Comparison of ENCODE assay signal across 19 mouse cellular contexts in the genomic region with DNA sequence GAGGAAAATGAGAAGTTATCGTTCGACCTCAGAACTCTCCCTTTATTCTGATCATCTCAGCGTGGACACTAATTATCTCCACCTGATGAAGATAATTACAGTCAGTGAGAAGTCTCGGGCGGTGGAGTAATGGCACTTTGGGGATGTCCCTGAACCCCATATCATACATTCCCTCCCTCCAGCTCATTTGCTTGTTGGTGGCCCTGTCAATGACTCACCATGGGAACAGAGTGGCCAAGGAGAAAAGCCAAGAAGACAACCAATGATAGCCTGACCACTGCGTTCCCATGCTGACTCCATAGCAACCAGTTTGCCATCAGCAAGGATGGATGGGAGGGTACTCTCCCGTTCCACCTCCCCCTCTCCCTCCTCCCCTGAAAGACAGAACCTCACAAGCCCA.
DNase-seq lines count a peak whose midpoint lies in the region; ATAC-seq and TF ChIP-seq lines count a peak whose summit lies in the region.
"Had no signal": no experiment of that assay in that cellular context is flagged by ENCODE, and none has a peak within 500 bp of the region (broad histone marks: within the 10 kb centered on the region; RNA-seq: fewer than 3 reads in every experiment).

No protein-coding gene starts in this region.

- H3K4me1 ChIP-seq in hindbrain, embryonic 12.5 days: peaks cover 6% of the 10 kb centered on the region; the same call in 1 of the 2 replicates
- H3K4me1 ChIP-seq in hindbrain, embryonic 11.5 days (replicated peaks; ENCODE audit: control insufficient read depth, insufficient read depth, low read length): no peaks in the 10 kb centered on the region
- H3K4me1 ChIP-seq in midbrain, postnatal 0 days (ENCODE audit: insufficient read depth, low read length): no peaks in the 10 kb centered on the region
- H3K4me1 ChIP-seq in midbrain, embryonic 15.5 days: no peaks in the 10 kb centered on the region
- H3K4me1 ChIP-seq: forebrain, embryonic 13.5 days; heart, embryonic 13.5 days had no signal

- no peaks in the 10 kb centered on the region for H3K36me3 ChIP-seq in hindbrain, embryonic 12.5 days
- H3K36me3 ChIP-seq in hindbrain, embryonic 11.5 days (ENCODE audit: control insufficient read depth, insufficient read depth, low read length): no peaks in the 10 kb centered on the region
- 0 out of 2 replicates have a peak, but pooled peaks cover 1% of the 10 kb centered on the region for H3K36me3 ChIP-seq in midbrain, postnatal 0 days (ENCODE audit: insufficient read depth, low read length)
- no peaks in the 10 kb centered on the region for H3K36me3 ChIP-seq in midbrain, embryonic 15.5 days (replicated peaks)
- H3K36me3 ChIP-seq: embryonic facial prominence, embryonic 13.5 days; heart, embryonic 13.5 days; hindbrain, embryonic 15.5 days had no signal

- TF ChIP-seq CTCF in midbrain, postnatal 0 days (IDR thresholded peaks at IDR 0.05): no peak

- 69% methylated on average over 7 of the region's 7 CpGs for WGBS in hindbrain, embryonic 12.5 days
- 68% methylated on average over 7 of the region's 7 CpGs for WGBS in hindbrain, embryonic 11.5 days
- 69% methylated on average over 7 of the region's 7 CpGs for WGBS in midbrain, postnatal 0 days
- WGBS in midbrain, embryonic 15.5 days: 70% methylated on average over 7 of the region's 7 CpGs

- no peak for DNase-seq in hindbrain, embryonic 11.5 days (ENCODE audit: low spot score)
- DNase-seq in midbrain, postnatal 0 days (ENCODE audit: low spot score): peak; percentile 17
- DNase-seq in brain, adult 2 months (ENCODE audit: low read depth, low spot score): peak; percentile 34
- DNase-seq in mesoderm, embryonic 11.5 days (ENCODE audit: low read depth, low spot score): peak; percentile 12
- no peak for DNase-seq in adrenal gland, adult 18-20 months (ENCODE audit: low spot score in 2 of 2)
- DNase-seq: adrenal gland, postnatal 10 days; cerebellum, adult 11-12 months; cerebellum, adult 9-10 months; cerebellum, postnatal 25 days; forebrain, postnatal 0 days; gastrocnemius, postnatal 14 days; heart, postnatal 36 days; kidney, adult 11 months had no signal

- H3K9me3 ChIP-seq in hindbrain, embryonic 12.5 days (replicated peaks): no peaks in the 10 kb centered on the region
- no peaks in the 10 kb centered on the region for H3K9me3 ChIP-seq in hindbrain, embryonic 11.5 days (ENCODE audit: control insufficient read depth, low read length)
- no peaks in the 10 kb centered on the region for H3K9me3 ChIP-seq in midbrain, postnatal 0 days (ENCODE audit: low read length)
- H3K9me3 ChIP-seq in midbrain, embryonic 15.5 days: no peaks in the 10 kb centered on the region
- H3K9me3 ChIP-seq: embryonic facial prominence, embryonic 13.5 days; forebrain, embryonic 13.5 days; heart, embryonic 13.5 days; hindbrain, embryonic 15.5 days had no signal

- no peak overlapping the region for H3K27ac ChIP-seq in hindbrain, embryonic 12.5 days
- H3K27ac ChIP-seq in hindbrain, embryonic 11.5 days (ENCODE audit: low read depth, low read length): no peak overlapping the region
- no peak overlapping the region for H3K27ac ChIP-seq in midbrain, postnatal 0 days (ENCODE audit: low read depth, low read length)
- no peak overlapping the region for H3K27ac ChIP-seq in midbrain, embryonic 15.5 days
- H3K27ac ChIP-seq: embryonic facial prominence, embryonic 13.5 days; forebrain, embryonic 13.5 days; heart, embryonic 13.5 days; hindbrain, embryonic 15.5 days had no signal

- no peak overlapping the region for H3K9ac ChIP-seq in hindbrain, embryonic 12.5 days
- H3K9ac ChIP-seq in hindbrain, embryonic 11.5 days (ENCODE audit: low read depth, low read length): no peak overlapping the region
- no peak overlapping the region for H3K9ac ChIP-seq in midbrain, postnatal 0 days (replicated peaks; ENCODE audit: low read length, poor library complexity, severe bottlenecking)
- no peak overlapping the region for H3K9ac ChIP-seq in midbrain, embryonic 15.5 days
- H3K9ac ChIP-seq: embryonic facial prominence, embryonic 13.5 days; forebrain, embryonic 13.5 days; forebrain, postnatal 0 days; heart, embryonic 13.5 days; hindbrain, embryonic 15.5 days had no signal

- peaks cover 3% of the 10 kb centered on the region; the same call in 1 of the 2 replicates for H3K27me3 ChIP-seq in hindbrain, embryonic 12.5 days
- no peaks in the 10 kb centered on the region for H3K27me3 ChIP-seq in hindbrain, embryonic 11.5 days (ENCODE audit: control insufficient read depth, insufficient read depth, low read length)
- H3K27me3 ChIP-seq in midbrain, postnatal 0 days (ENCODE audit: insufficient read depth, low read length): no peaks in the 10 kb centered on the region
- no peaks in the 10 kb centered on the region for H3K27me3 ChIP-seq in midbrain, embryonic 15.5 days (replicated peaks)
- H3K27me3 ChIP-seq: embryonic facial prominence, embryonic 13.5 days; forebrain, embryonic 13.5 days; heart, embryonic 13.5 days; hindbrain, embryonic 15.5 days had no signal

- H3K4me2 ChIP-seq in hindbrain, embryonic 12.5 days (replicated peaks): no peak overlapping the region
- H3K4me2 ChIP-seq in hindbrain, embryonic 11.5 days (replicated peaks; ENCODE audit: low read depth, low read length): no peak overlapping the region
- H3K4me2 ChIP-seq in midbrain, postnatal 0 days (ENCODE audit: low read depth, low read length, poor library complexity, severe bottlenecking): no peak overlapping the region
- no peak overlapping the region for H3K4me2 ChIP-seq in midbrain, embryonic 15.5 days
- H3K4me2 ChIP-seq: embryonic facial prominence, embryonic 13.5 days; forebrain, embryonic 13.5 days; heart, embryonic 13.5 days; hindbrain, embryonic 15.5 days had no signal

- H3K4me3 ChIP-seq in hindbrain, embryonic 12.5 days: no peak overlapping the region
- H3K4me3 ChIP-seq in hindbrain, embryonic 11.5 days (ENCODE audit: low read depth, low read length): no peak overlapping the region
- no peak overlapping the region for H3K4me3 ChIP-seq in midbrain, postnatal 0 days (ENCODE audit: low read depth, low read length)
- no peak overlapping the region for H3K4me3 ChIP-seq in midbrain, embryonic 15.5 days
- H3K4me3 ChIP-seq: embryonic facial prominence, embryonic 13.5 days; forebrain, embryonic 13.5 days; heart, embryonic 13.5 days; hindbrain, embryonic 15.5 days had no signal

- ATAC-seq in hindbrain, embryonic 12.5 days (ENCODE audit: low FRiP score): peak; percentile 32; the same call in 1 of the 2 replicates
- no peak for ATAC-seq in hindbrain, embryonic 11.5 days (ENCODE audit: low FRiP score)
- ATAC-seq in midbrain, postnatal 0 days (ENCODE audit: low FRiP score): no peak
- ATAC-seq in midbrain, embryonic 15.5 days (replicated peaks): no peak
- ATAC-seq: forebrain, embryonic 13.5 days; forebrain, postnatal 0 days had no signal

Comparison
In these comparisons a context has a peak if more than half of its experiments do, and no peak if none do; other contexts are left out.
1. DNase-seq: peak in midbrain, postnatal 0 days (single experiment), brain, adult 2 months (single experiment) and mesoderm, embryonic 11.5 days (single experiment); none in hindbrain, embryonic 11.5 days (single experiment) and adrenal gland, adult 18-20 months (0 of 2).